Mouse (Mus musculus): ENCODE data around the gene Prdm1. TPM values are rescaled to one million over a fixed set of nuclear protein-coding genes. Genes with fewer than 3 reads are reported as not detected.

Gene Prdm1
- polyA plus RNA-seq, 1 experiment: 8.3 TPM

GRCm38 (mm10) chr10:44457791-44458533, 70.3 kb downstream of the Prdm1 start:
- WGBS: under 1% methylated on average over 25 of the region's 25 CpGs
- H3K27ac ChIP-seq (ENCODE audit: insufficient read depth, low read depth, low read length): peak overlapping the region; percentile 67

DNA sequence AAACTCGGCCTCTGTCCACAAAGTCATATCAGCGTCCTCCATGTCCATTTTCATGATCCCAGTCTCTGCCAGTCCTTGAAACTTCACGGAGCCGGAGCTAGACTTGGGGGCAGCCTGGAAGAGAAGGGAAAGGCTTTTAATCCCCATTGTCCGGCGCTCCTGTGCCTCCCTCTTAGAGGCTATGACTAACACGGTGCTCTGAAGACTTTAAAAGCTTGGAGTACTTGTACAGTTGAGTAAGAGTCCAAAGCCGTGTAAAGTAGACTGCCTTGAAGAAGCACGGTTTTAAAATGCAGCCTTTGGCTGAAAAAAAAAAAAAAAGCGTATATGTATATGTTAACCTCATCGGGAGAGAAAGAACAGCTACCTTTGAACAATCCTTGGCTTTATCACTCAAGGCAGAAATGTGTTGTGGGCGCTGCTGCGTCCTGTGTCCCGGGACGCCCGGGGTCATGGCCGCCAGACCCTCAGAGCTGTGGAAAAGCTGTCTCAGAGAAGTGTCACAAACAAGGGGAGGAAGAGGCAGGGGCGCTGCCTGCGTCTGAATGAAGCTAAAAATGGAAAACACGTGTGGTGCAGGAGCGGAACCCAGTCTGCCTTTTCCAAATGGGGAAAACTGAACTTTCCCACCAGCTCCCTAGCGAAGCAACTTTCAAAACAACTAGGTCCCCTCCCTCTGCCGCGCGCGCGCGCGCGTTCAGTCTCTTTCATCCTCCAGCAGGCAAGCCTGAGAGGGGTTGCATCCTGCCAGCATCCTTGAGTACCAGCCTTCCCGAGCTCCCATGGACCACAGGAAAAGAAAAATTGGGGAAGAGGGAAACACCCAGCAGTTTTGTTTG, 71.3 kb downstream of the Prdm1 start:
- Histone ChIP-seq H3K27me3 (ENCODE audit: control insufficient read depth, insufficient read depth, low read length) (no peaks in the 10 kb centered on the region), H3K4me3 (ENCODE audit: low read depth, low read length) (peak overlapping the region; percentile 72), H3K27ac (ENCODE audit: insufficient read depth, low read depth, low read length) (peak overlapping the region; percentile 50), H3K36me3 (ENCODE audit: control insufficient read depth, insufficient read depth, low read length) (no peaks in the 10 kb centered on the region), H3K4me1 (ENCODE audit: control insufficient read depth, insufficient read depth, insufficient read length, low read length) (peaks cover 14% of the 10 kb centered on the region)
- 7% methylated on average over 31 of the region's 31 CpGs for WGBS
- TF ChIP-seq CTCF (IDR thresholded peaks at IDR 0.05; ENCODE audit: extremely low read depth, insufficient read length, insufficient replicate concordance, low read depth, low read length) (no peak), POLR2A (IDR thresholded peaks at IDR 0.05; ENCODE audit: low read depth, low read length) (no peak)

More at GRCm38 (mm10) chr10:44457791-44458533, 70.3 kb downstream of the Prdm1 start:
- no peaks in the 10 kb centered on the region for H3K27me3 ChIP-seq (ENCODE audit: control insufficient read depth, insufficient read depth, low read length)
- H3K36me3 ChIP-seq (ENCODE audit: control insufficient read depth, insufficient read depth, low read length): no peaks in the 10 kb centered on the region
- no peak for TF ChIP-seq POLR2A (IDR thresholded peaks at IDR 0.05; ENCODE audit: low read depth, low read length)
- no peak for TF ChIP-seq CTCF (IDR thresholded peaks at IDR 0.05; ENCODE audit: extremely low read depth, insufficient read length, insufficient replicate concordance, low read depth, low read length)
- H3K4me1 ChIP-seq (ENCODE audit: control insufficient read depth, insufficient read depth, insufficient read length, low read length): peaks cover 12% of the 10 kb centered on the region
- peak overlapping the region; percentile 85 for H3K4me3 ChIP-seq (ENCODE audit: low read depth, low read length)

DNA sequence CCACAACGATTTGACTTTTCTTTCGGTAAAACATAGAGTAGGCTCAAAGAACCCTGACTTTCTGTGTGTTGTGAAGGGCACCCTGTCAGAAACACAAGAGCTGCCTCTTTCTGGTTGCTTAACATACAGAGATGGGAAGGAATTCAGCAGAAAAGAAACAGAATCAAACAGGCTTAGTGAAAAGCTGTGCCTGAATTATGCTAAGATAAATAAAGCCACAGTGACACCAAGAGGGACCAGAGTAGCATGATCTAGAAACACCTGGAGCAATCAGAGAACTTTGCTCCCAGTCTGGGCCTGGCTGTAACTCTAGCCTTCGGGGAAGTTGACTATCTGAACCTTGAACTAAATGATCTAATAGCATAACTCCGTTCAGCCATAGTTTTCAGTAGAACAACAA, 73.5 kb downstream of the Prdm1 start:
- peaks cover 19% of the 10 kb centered on the region for H3K4me1 ChIP-seq (ENCODE audit: control insufficient read depth, insufficient read depth, insufficient read length, low read length)
- peak overlapping the region; percentile 64 for H3K27ac ChIP-seq (ENCODE audit: insufficient read depth, low read depth, low read length)
- no peak for TF ChIP-seq CTCF (IDR thresholded peaks at IDR 0.05; ENCODE audit: extremely low read depth, insufficient read length, insufficient replicate concordance, low read depth, low read length)
- TF ChIP-seq POLR2A (IDR thresholded peaks at IDR 0.05; ENCODE audit: low read depth, low read length): no peak
- WGBS: 23% methylated on average over 4 of the region's 4 CpGs
- H3K4me3 ChIP-seq (ENCODE audit: low read depth, low read length): no peak overlapping the region
- no peaks in the 10 kb centered on the region for H3K36me3 ChIP-seq (ENCODE audit: control insufficient read depth, insufficient read depth, low read length)
- H3K27me3 ChIP-seq (ENCODE audit: control insufficient read depth, insufficient read depth, low read length): no peaks in the 10 kb centered on the region

- 30% methylated on average over 2 of the region's 2 CpGs for WGBS
- Histone ChIP-seq H3K4me1 (ENCODE audit: control insufficient read depth, insufficient read depth, insufficient read length, low read length) (peaks cover 16% of the 10 kb centered on the region), H3K4me3 (ENCODE audit: low read depth, low read length) (no peak overlapping the region; the same call in 1 of the 2 replicates), H3K36me3 (ENCODE audit: control insufficient read depth, insufficient read depth, low read length) (no peaks in the 10 kb centered on the region), H3K27me3 (ENCODE audit: control insufficient read depth, insufficient read depth, low read length) (no peaks in the 10 kb centered on the region), H3K27ac (ENCODE audit: insufficient read depth, low read depth, low read length) (peak overlapping the region; percentile 64; the same call in 1 of the 2 replicates)
- TF ChIP-seq CTCF (IDR thresholded peaks at IDR 0.05; ENCODE audit: extremely low read depth, insufficient read length, insufficient replicate concordance, low read depth, low read length): no peak
- no peak for TF ChIP-seq POLR2A (IDR thresholded peaks at IDR 0.05; ENCODE audit: low read depth, low read length)
Measured at GRCm38 (mm10) chr10:44454111-44454510, 74.2 kb downstream of the Prdm1 start.

DNA sequence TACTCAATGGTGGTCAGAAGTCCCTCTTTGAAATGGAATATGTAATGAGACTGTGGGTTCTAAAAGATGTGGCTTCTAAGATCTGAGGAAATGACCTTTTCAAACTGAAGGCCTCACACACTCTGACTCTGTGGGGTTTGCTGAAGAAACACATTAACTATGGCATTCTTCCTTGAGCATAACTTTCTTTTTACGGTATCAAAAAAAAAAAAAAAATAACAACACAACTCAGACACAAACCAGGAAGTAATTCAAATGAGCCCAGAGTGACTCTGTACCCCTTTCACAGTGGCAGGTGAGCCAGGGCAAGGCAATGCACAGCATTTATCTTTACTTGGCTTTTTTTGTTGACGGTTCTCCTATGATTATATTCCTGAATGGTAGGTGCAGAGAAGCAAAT, 77.5 kb downstream of the Prdm1 start:
- Histone ChIP-seq H3K4me1 (ENCODE audit: control insufficient read depth, insufficient read depth, insufficient read length, low read length) (peaks cover 20% of the 10 kb centered on the region; the same call in 1 of the 2 replicates), H3K4me3 (ENCODE audit: low read depth, low read length) (no peak overlapping the region), H3K27ac (ENCODE audit: insufficient read depth, low read depth, low read length) (no peak overlapping the region), H3K27me3 (ENCODE audit: control insufficient read depth, insufficient read depth, low read length) (no peaks in the 10 kb centered on the region), H3K36me3 (ENCODE audit: control insufficient read depth, insufficient read depth, low read length) (no peaks in the 10 kb centered on the region)
- 29% methylated on average over 2 of the region's 2 CpGs for WGBS
- TF ChIP-seq POLR2A (IDR thresholded peaks at IDR 0.05; ENCODE audit: low read depth, low read length) (no peak), CTCF (IDR thresholded peaks at IDR 0.05; ENCODE audit: extremely low read depth, insufficient read length, insufficient replicate concordance, low read depth, low read length) (no peak)

- 77% methylated on average over 13 of the region's 13 CpGs for WGBS
Measured at GRCm38 (mm10) chr10:44450108-44450507, 78.2 kb downstream of the Prdm1 start.

GRCm38 (mm10) chr10:44449666-44450065, 78.6 kb downstream of the Prdm1 start:
- no peak for TF ChIP-seq POLR2A (IDR thresholded peaks at IDR 0.05; ENCODE audit: low read depth, low read length)
- no peak for TF ChIP-seq CTCF (IDR thresholded peaks at IDR 0.05; ENCODE audit: extremely low read depth, insufficient read length, insufficient replicate concordance, low read depth, low read length)
- 56% methylated on average over 5 of the region's 5 CpGs for WGBS
- Histone ChIP-seq H3K4me1 (ENCODE audit: control insufficient read depth, insufficient read depth, insufficient read length, low read length) (peaks cover 21% of the 10 kb centered on the region; the same call in 1 of the 2 replicates), H3K4me3 (ENCODE audit: low read depth, low read length) (no peak overlapping the region), H3K36me3 (ENCODE audit: control insufficient read depth, insufficient read depth, low read length) (0 out of 2 replicates have a peak, but pooled peaks cover 2% of the 10 kb centered on the region), H3K27me3 (ENCODE audit: control insufficient read depth, insufficient read depth, low read length) (no peaks in the 10 kb centered on the region), H3K27ac (ENCODE audit: insufficient read depth, low read depth, low read length) (peak overlapping the region; percentile 66)

More at GRCm38 (mm10) chr10:44450108-44450507, 78.2 kb downstream of the Prdm1 start:
- Histone ChIP-seq H3K4me3 (ENCODE audit: low read depth, low read length) (no peak overlapping the region), H3K4me1 (ENCODE audit: control insufficient read depth, insufficient read depth, insufficient read length, low read length) (peaks cover 19% of the 10 kb centered on the region; the same call in 1 of the 2 replicates), H3K27me3 (ENCODE audit: control insufficient read depth, insufficient read depth, low read length) (no peaks in the 10 kb centered on the region), H3K27ac (ENCODE audit: insufficient read depth, low read depth, low read length) (peak overlapping the region; percentile 66), H3K36me3 (ENCODE audit: control insufficient read depth, insufficient read depth, low read length) (no peaks in the 10 kb centered on the region)
- no peak for TF ChIP-seq CTCF (IDR thresholded peaks at IDR 0.05; ENCODE audit: extremely low read depth, insufficient read length, insufficient replicate concordance, low read depth, low read length)
- TF ChIP-seq POLR2A (IDR thresholded peaks at IDR 0.05; ENCODE audit: low read depth, low read length): no peak

Measured in small intestine, adult 2 months (tissue).